Mouse (Mus musculus) cortical plate, adult 2 months (tissue): ENCODE results near the gene G430095P16Rik.

Experiments
- CTCF ChIP-seq: fragments of 200-500 bp; IDR thresholded peaks from 2 replicates; pipeline ENCODE4 v1.5.1; 2011; ENCODE audit warnings: mild to moderate bottlenecking, control low read depth, low read length; ENCODE audit not compliant: insufficient read depth; ENCODE audit errors: extremely low read depth
- POLR2A ChIP-seq: fragments of 200-500 bp; IDR thresholded peaks from 2 replicates; pipeline ENCODE4 v1.6.1; 2011; ENCODE audit warnings: mild to moderate bottlenecking, low read length, control low read depth; ENCODE audit not compliant: insufficient read depth; ENCODE audit errors: extremely low read depth

DNA sequence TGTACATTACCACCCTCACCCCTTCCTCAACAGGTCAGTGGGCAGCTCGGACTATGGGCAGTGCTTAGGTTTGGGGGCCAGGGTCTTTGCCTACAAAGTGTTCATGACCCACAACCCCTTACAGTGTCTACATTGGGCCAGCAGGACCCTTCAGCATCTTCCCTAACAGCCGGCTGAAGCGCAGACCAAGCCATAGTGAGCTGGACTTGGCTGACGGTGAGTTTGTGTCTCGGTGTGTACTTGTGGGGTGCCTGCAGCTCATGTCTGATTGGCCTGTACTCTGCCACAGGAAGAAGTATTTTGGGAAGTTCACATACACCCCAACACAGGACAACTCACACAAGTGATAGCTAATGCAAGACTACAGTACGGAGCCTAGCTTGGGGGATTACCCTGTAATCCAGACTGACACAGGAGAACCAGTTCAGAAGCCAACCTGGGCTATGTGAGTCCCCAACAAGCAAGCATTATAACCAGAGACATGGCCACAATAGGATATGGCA is 19.8 kb upstream of the G430095P16Rik start:
- TF ChIP-seq CTCF (no peak), POLR2A (no peak)
